Mouse (Mus musculus) embryonic fibroblast, embryonic 13.5 days (primary cell): ENCODE results near the gene Smad3.

Experiments used
- CTCF ChIP-seq: IDR thresholded peaks from 2 replicates; pipeline ENCODE4 v1.5.1; 2011; ENCODE audit warnings: mild to moderate bottlenecking, control low read depth, low read length, moderate library complexity, borderline replicate concordance; ENCODE audit not compliant: insufficient read depth
- POLR2A ChIP-seq: IDR thresholded peaks from 2 replicates; pipeline ENCODE4 v1.6.1; 2011; ENCODE audit warnings: low read depth, mild to moderate bottlenecking, control low read depth, low read length, moderate library complexity

- TF ChIP-seq POLR2A, result no peak
- TF ChIP-seq CTCF, result no peak
Measured at GRCm38 (mm10) chr9:63687413-63688015, 70.3 kb downstream of the Smad3 start.
